Mouse (Mus musculus) cerebellum, adult 11-12 months (tissue): ENCODE data around the gene 1810065E05Rik.

Source experiments
- DNase-seq: peaks from one replicate; pipeline ENCODE4 v3.0.0; 2022

Gene 1810065E05Rik

GRCm38 (mm10) chr11:58420815-58421214 lies at the start of gene 1810065E05Rik:
Gene 1810065E05Rik (plus strand): TSS chr11:58421111.
- no peak for DNase-seq

- no peak for DNase-seq
Observed at GRCm38 (mm10) chr11:58377273-58377672, 43.6 kb upstream of the 1810065E05Rik start.

GRCm38 (mm10) chr11:58377686-58378085 lies 43.2 kb upstream of the 1810065E05Rik start:
- DNase-seq: no peak

- no peak for DNase-seq
Observed at GRCm38 (mm10) chr11:58378763-58379278, 42.1 kb upstream of the 1810065E05Rik start, which contains the start of gene Lypd8. Gene Lypd8 (plus strand): TSS chr11:58379043.

- no peak for DNase-seq
Observed at GRCm38 (mm10) chr11:58379516-58379915, 41.4 kb upstream of the 1810065E05Rik start.

- no peak for DNase-seq
Observed at GRCm38 (mm10) chr11:58382471-58382870, 38.4 kb upstream of the 1810065E05Rik start.

- DNase-seq: no peak
Observed at GRCm38 (mm10) chr11:58399985-58400645, 20.8 kb upstream of the 1810065E05Rik start.

- DNase-seq: no peak
Observed at GRCm38 (mm10) chr11:58400655-58401054, 20.3 kb upstream of the 1810065E05Rik start.

GRCm38 (mm10) chr11:58408066-58408465 lies 12.8 kb upstream of the 1810065E05Rik start:
- DNase-seq: no peak

GRCm38 (mm10) chr11:58418336-58418735 lies 2.6 kb upstream of the 1810065E05Rik start:
- DNase-seq: no peak

- DNase-seq: no peak
Observed at GRCm38 (mm10) chr11:58432259-58432658, 11.3 kb downstream of the 1810065E05Rik start, which contains the start of gene Gm12253. Gene Gm12253 (plus strand): TSS chr11:58432559.

GRCm38 (mm10) chr11:58437866-58438265 lies 17.0 kb downstream of the 1810065E05Rik start:
- DNase-seq: no peak

GRCm38 (mm10) chr11:58452759-58453158 lies 31.8 kb downstream of the 1810065E05Rik start, which contains the start of gene Lypd9:
Gene Lypd9 (minus strand): TSS chr11:58452923.
- DNase-seq: no peak

- no peak for DNase-seq
Observed at GRCm38 (mm10) chr11:58453592-58453991, 32.7 kb downstream of the 1810065E05Rik start.

GRCm38 (mm10) chr11:58462170-58462569 lies 41.3 kb downstream of the 1810065E05Rik start, which contains the start of gene Olfr30:
Gene Olfr30 (minus strand): TSS chr11:58462270.
- DNase-seq: no peak
